Mouse (Mus musculus): ENCODE measurements around the gene Med31.

DNA sequence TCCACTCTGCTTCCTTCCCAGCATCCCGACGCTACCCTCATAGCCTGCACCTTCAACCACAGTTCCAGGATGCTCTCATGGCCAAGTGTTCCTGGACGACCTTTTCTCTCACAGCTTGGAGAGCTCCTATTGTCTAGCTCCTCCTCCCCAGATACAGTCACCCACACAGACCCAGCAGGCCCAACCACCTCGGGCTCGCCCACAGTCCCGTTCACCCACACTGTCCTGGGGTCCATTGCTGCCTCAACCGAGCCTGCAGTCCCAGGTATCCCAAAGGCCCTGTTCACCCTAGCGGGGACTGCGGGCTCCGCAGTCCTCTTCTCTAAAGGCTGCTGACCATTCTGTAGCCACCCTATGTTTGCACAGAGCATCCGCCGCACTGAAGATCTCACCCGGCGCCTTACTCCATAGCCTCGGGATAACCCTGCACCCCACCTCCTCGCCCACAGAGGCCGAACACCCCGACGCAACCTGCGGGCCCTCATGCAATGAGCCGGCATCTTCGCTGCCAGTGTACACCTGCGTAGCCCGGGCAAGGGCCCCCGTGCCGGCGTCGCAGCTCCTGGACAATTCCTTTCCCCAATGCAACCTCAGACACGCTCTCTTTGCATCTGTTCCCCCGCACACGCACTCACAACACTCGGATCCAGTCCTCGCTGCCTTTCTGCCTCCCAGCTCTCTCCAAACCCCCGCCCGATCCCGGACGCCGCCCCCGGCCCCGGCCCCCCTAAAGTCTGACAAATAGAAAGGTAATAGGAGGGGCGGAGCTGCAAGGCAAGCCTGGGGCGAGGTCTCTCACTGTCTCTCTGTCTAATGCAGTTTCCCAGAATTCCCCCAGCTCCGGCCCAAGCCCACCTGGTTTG lies 8.8 kb downstream of the Med31 start, which contains the start of gene Gm43951:
- TF ChIP-seq TAL1 (IDR thresholded peaks at IDR 0.05; ENCODE audit: low read length) (no peak), GATA1 (IDR thresholded peaks at IDR 0.05; ENCODE audit: low read length) (no peak)
